Mouse (Mus musculus): ENCODE data around the gene Tmem135.

Gene Tmem135

GRCm38 (mm10) chr7:89404081-89404733, at the start of gene Tmem135, which contains the start of gene Fzd4:
TSS of gene Tmem135 (minus strand) at chr7:89404222.
TSS of gene Fzd4 (plus strand) at chr7:89404355.
- in situ Hi-C loops (cut with MboI; ENCODE audit: unreplicated experiment in 2 of 2), result loop anchor here (25.0 kb wide), 3 partner anchors 867 to 1317 kb away; no protein-coding TSS in a partner anchor

- in situ Hi-C loops (cut with MboI; ENCODE audit: unreplicated experiment in 2 of 2), result loop anchor here in 1 of 2 experiments (25.0 kb wide), 2 partner anchors 1062 to 1762 kb away; no protein-coding TSS in a partner anchor
These were observed 46.3 kb upstream of the Tmem135 start for GRCm38 (mm10) chr7:89450312-89450711.

- in situ Hi-C loops (cut with MboI; ENCODE audit: unreplicated experiment in 2 of 2), result no loop called here
These were observed 41.1 kb upstream of the Tmem135 start for GRCm38 (mm10) chr7:89445137-89445536.

GRCm38 (mm10) chr7:89442242-89442641, 38.2 kb upstream of the Tmem135 start:
- in situ Hi-C loops (cut with MboI; ENCODE audit: unreplicated experiment in 2 of 2), result no loop called here

GRCm38 (mm10) chr7:89441291-89441690, 37.3 kb upstream of the Tmem135 start:
- in situ Hi-C loops (cut with MboI; ENCODE audit: unreplicated experiment in 2 of 2), result no loop called here

- in situ Hi-C loops (cut with MboI; ENCODE audit: unreplicated experiment in 2 of 2), result loop anchor here (5.0 to 10.0 kb wide), 2 partner anchors 1990 to 1997 kb away; no protein-coding TSS in a partner anchor
These were observed 33.6 kb upstream of the Tmem135 start for GRCm38 (mm10) chr7:89437589-89437988.

GRCm38 (mm10) chr7:89436404-89436803, 32.4 kb upstream of the Tmem135 start:
- in situ Hi-C loops (cut with MboI; ENCODE audit: unreplicated experiment in 2 of 2), result loop anchor here (5.0 to 10.0 kb wide), 2 partner anchors 1991 to 1998 kb away; no protein-coding TSS in a partner anchor

- in situ Hi-C loops (cut with MboI; ENCODE audit: unreplicated experiment in 2 of 2), result loop anchor here in 1 of 2 experiments (10.0 kb wide), 1 partner anchor 2001 kb away; no protein-coding TSS in a partner anchor
These were observed 30.0 kb upstream of the Tmem135 start for GRCm38 (mm10) chr7:89433893-89434616.

GRCm38 (mm10) chr7:89433193-89433892, 29.3 kb upstream of the Tmem135 start:
- in situ Hi-C loops (cut with MboI; ENCODE audit: unreplicated experiment in 2 of 2), result loop anchor here in 1 of 2 experiments (10.0 kb wide), 1 partner anchor 2001 kb away; no protein-coding TSS in a partner anchor

GRCm38 (mm10) chr7:89431185-89431584, 27.2 kb upstream of the Tmem135 start:
- in situ Hi-C loops (cut with MboI; ENCODE audit: unreplicated experiment in 2 of 2), result loop anchor here in 1 of 2 experiments (10.0 kb wide), 1 partner anchor 2004 kb away; no protein-coding TSS in a partner anchor

GRCm38 (mm10) chr7:89429326-89429725, 25.3 kb upstream of the Tmem135 start:
- in situ Hi-C loops (cut with MboI; ENCODE audit: unreplicated experiment in 2 of 2), result no loop called here

GRCm38 (mm10) chr7:89428804-89429203, 24.8 kb upstream of the Tmem135 start:
- in situ Hi-C loops (cut with MboI; ENCODE audit: unreplicated experiment in 2 of 2), result no loop called here

- in situ Hi-C loops (cut with MboI; ENCODE audit: unreplicated experiment in 2 of 2), result no loop called here
These were observed 23.1 kb upstream of the Tmem135 start for GRCm38 (mm10) chr7:89427101-89427500.

GRCm38 (mm10) chr7:89425803-89426725, 22.0 kb upstream of the Tmem135 start:
- in situ Hi-C loops (cut with MboI; ENCODE audit: unreplicated experiment in 2 of 2), result no loop called here

- in situ Hi-C loops (cut with MboI; ENCODE audit: unreplicated experiment in 2 of 2), result loop anchor here (5.0 to 25.0 kb wide), 4 partner anchors 337 to 1337 kb away; no protein-coding TSS in a partner anchor
These were observed 20.6 kb upstream of the Tmem135 start for GRCm38 (mm10) chr7:89424659-89425058.

- in situ Hi-C loops (cut with MboI; ENCODE audit: unreplicated experiment in 2 of 2), result loop anchor here (5.0 to 25.0 kb wide), 4 partner anchors 336 to 1336 kb away; no protein-coding TSS in a partner anchor
These were observed 19.8 kb upstream of the Tmem135 start for GRCm38 (mm10) chr7:89423688-89424255.

- in situ Hi-C loops (cut with MboI; ENCODE audit: unreplicated experiment in 2 of 2), result loop anchor here (5.0 to 25.0 kb wide), 4 partner anchors 336 to 1336 kb away; no protein-coding TSS in a partner anchor
These were observed 19.2 kb upstream of the Tmem135 start for GRCm38 (mm10) chr7:89423194-89423593.

- in situ Hi-C loops (cut with MboI; ENCODE audit: unreplicated experiment in 2 of 2), result loop anchor here (5.0 to 25.0 kb wide), 4 partner anchors 335 to 1335 kb away; no protein-coding TSS in a partner anchor
These were observed 18.6 kb upstream of the Tmem135 start for GRCm38 (mm10) chr7:89422650-89423049.

GRCm38 (mm10) chr7:89421294-89421693, 17.3 kb upstream of the Tmem135 start:
- in situ Hi-C loops (cut with MboI; ENCODE audit: unreplicated experiment in 2 of 2), result loop anchor here (5.0 to 25.0 kb wide), 4 partner anchors 334 to 1334 kb away; no protein-coding TSS in a partner anchor
